Mouse (Mus musculus): ENCODE data around the gene Cfap58.

Gene Cfap58

GRCm38 (mm10) chr19:47937443-47938406, at the start of gene Cfap58:
TSS of gene Cfap58 (plus strand) at chr19:47937675.
- in situ Hi-C loops (cut with MboI; ENCODE audit: unreplicated experiment in 2 of 2) = loop anchor here in 1 of 2 experiments (25.0 kb wide), 1 partner anchor 200 kb away; the partner anchor contains the start of gene Sfr1

- in situ Hi-C loops (cut with MboI; ENCODE audit: unreplicated experiment in 2 of 2) = loop anchor here in 1 of 2 experiments (25.0 kb wide), 1 partner anchor 926 kb away; no protein-coding TSS in a partner anchor
Observed at GRCm38 (mm10) chr19:47888037-47888436, 49.4 kb upstream of the Cfap58 start.

- in situ Hi-C loops (cut with MboI; ENCODE audit: unreplicated experiment in 2 of 2) = loop anchor here in 1 of 2 experiments (25.0 kb wide), 1 partner anchor 928 kb away; no protein-coding TSS in a partner anchor
Observed at GRCm38 (mm10) chr19:47890489-47891130, 46.9 kb upstream of the Cfap58 start.

- in situ Hi-C loops (cut with MboI; ENCODE audit: unreplicated experiment in 2 of 2) = loop anchor here in 1 of 2 experiments (25.0 kb wide), 1 partner anchor 929 kb away; no protein-coding TSS in a partner anchor
Observed at GRCm38 (mm10) chr19:47891562-47892312, 45.7 kb upstream of the Cfap58 start.

GRCm38 (mm10) chr19:47893092-47893491, 44.4 kb upstream of the Cfap58 start:
- in situ Hi-C loops (cut with MboI; ENCODE audit: unreplicated experiment in 2 of 2) = loop anchor here in 1 of 2 experiments (25.0 kb wide), 1 partner anchor 931 kb away; no protein-coding TSS in a partner anchor

- in situ Hi-C loops (cut with MboI; ENCODE audit: unreplicated experiment in 2 of 2) = loop anchor here in 1 of 2 experiments (25.0 kb wide), 1 partner anchor 936 kb away; no protein-coding TSS in a partner anchor
Observed at GRCm38 (mm10) chr19:47898472-47899079, 38.9 kb upstream of the Cfap58 start.

GRCm38 (mm10) chr19:47900012-47900411, 37.5 kb upstream of the Cfap58 start:
- in situ Hi-C loops (cut with MboI; ENCODE audit: unreplicated experiment in 2 of 2) = no loop called here

GRCm38 (mm10) chr19:47900558-47900957, 36.9 kb upstream of the Cfap58 start:
- in situ Hi-C loops (cut with MboI; ENCODE audit: unreplicated experiment in 2 of 2) = no loop called here

- in situ Hi-C loops (cut with MboI; ENCODE audit: unreplicated experiment in 2 of 2) = no loop called here
Observed at GRCm38 (mm10) chr19:47902316-47903201, 34.9 kb upstream of the Cfap58 start.

GRCm38 (mm10) chr19:47903679-47904078, 33.8 kb upstream of the Cfap58 start:
- in situ Hi-C loops (cut with MboI; ENCODE audit: unreplicated experiment in 2 of 2) = no loop called here

- in situ Hi-C loops (cut with MboI; ENCODE audit: unreplicated experiment in 2 of 2) = no loop called here
Observed at GRCm38 (mm10) chr19:47905081-47905480, 32.4 kb upstream of the Cfap58 start.

GRCm38 (mm10) chr19:47905603-47906002, 31.9 kb upstream of the Cfap58 start:
- in situ Hi-C loops (cut with MboI; ENCODE audit: unreplicated experiment in 2 of 2) = no loop called here

GRCm38 (mm10) chr19:47907596-47907995, 29.9 kb upstream of the Cfap58 start:
- in situ Hi-C loops (cut with MboI; ENCODE audit: unreplicated experiment in 2 of 2) = no loop called here

GRCm38 (mm10) chr19:47908961-47909371, 28.5 kb upstream of the Cfap58 start:
- in situ Hi-C loops (cut with MboI; ENCODE audit: unreplicated experiment in 2 of 2) = no loop called here

GRCm38 (mm10) chr19:47909387-47910116, 27.9 kb upstream of the Cfap58 start:
- in situ Hi-C loops (cut with MboI; ENCODE audit: unreplicated experiment in 2 of 2) = no loop called here

- in situ Hi-C loops (cut with MboI; ENCODE audit: unreplicated experiment in 2 of 2) = no loop called here
Observed at GRCm38 (mm10) chr19:47910117-47910618, 27.3 kb upstream of the Cfap58 start.

GRCm38 (mm10) chr19:47910751-47911150, 26.7 kb upstream of the Cfap58 start:
- in situ Hi-C loops (cut with MboI; ENCODE audit: unreplicated experiment in 2 of 2) = no loop called here

- in situ Hi-C loops (cut with MboI; ENCODE audit: unreplicated experiment in 2 of 2) = no loop called here
Observed at GRCm38 (mm10) chr19:47913344-47913743, 24.1 kb upstream of the Cfap58 start.

Data from v-Abl transformed pro-B cells (cell line).